23 mouse cellular contexts compared by ENCODE assay signal in genomic region chr13:92914631-92915030, GRCm38 (mm10).
"Had no signal": no experiment of that assay in that cellular context is flagged by ENCODE, and none has a peak within 500 bp of the region (broad histone marks: within the 10 kb centered on the region; RNA-seq: fewer than 3 reads in every experiment).

No protein-coding gene starts in this region.

- H3K27ac ChIP-seq: limb, embryonic 10.5 days; limb, embryonic 13.5 days; liver, embryonic 12.5 days; liver, embryonic 15.5 days; lung, embryonic 15.5 days; midbrain, embryonic 10.5 days; neural tube, embryonic 12.5 days; neural tube, embryonic 15.5 days; stomach, postnatal 0 days had no signal

- H3K9ac ChIP-seq: limb, embryonic 13.5 days; liver, embryonic 12.5 days; liver, embryonic 15.5 days; lung, embryonic 15.5 days; neural tube, embryonic 12.5 days; neural tube, embryonic 15.5 days had no signal

- H3K4me3 ChIP-seq: limb, embryonic 10.5 days; limb, embryonic 13.5 days; liver, embryonic 12.5 days; liver, embryonic 15.5 days; lung, embryonic 15.5 days; megakaryocyte, embryonic 14.5 days; midbrain, embryonic 10.5 days; neural tube, embryonic 12.5 days; neural tube, embryonic 15.5 days had no signal

- H3K4me1 ChIP-seq: liver, embryonic 12.5 days; liver, embryonic 15.5 days; lung, embryonic 15.5 days; megakaryocyte, embryonic 14.5 days; midbrain, embryonic 10.5 days; neural tube, embryonic 12.5 days; neural tube, embryonic 15.5 days had no signal

- DNase-seq: kidney, postnatal 10 days; kidney, postnatal 36 days; liver; lung, adult 18-20 months; lung, postnatal 10 days; lung, postnatal 36 days; midbrain, embryonic 14.5 days; right cerebral cortex, adult 18-20 months; right cerebral cortex, postnatal 14 days; right cerebral cortex, postnatal 4 days; thymus, adult 2 months; thymus, postnatal 14 days; thymus, postnatal 4 days had no signal

- H3K36me3 ChIP-seq: limb, embryonic 10.5 days; limb, embryonic 13.5 days; liver, embryonic 12.5 days; liver, embryonic 15.5 days; lung, embryonic 15.5 days; midbrain, embryonic 10.5 days; neural tube, embryonic 12.5 days; neural tube, embryonic 15.5 days had no signal

- H3K27me3 ChIP-seq: limb, embryonic 13.5 days; liver, embryonic 15.5 days; lung, embryonic 15.5 days; neural tube, embryonic 12.5 days; neural tube, embryonic 15.5 days had no signal
